Mouse (Mus musculus) hematopoietic multipotent progenitor cell, adult 10-12 weeks (in vitro differentiated cells): Measurements from ENCODE around the gene Ugt1a8. TPM values are rescaled to one million over a fixed set of nuclear protein-coding genes. Genes with fewer than 3 reads are reported as not detected.

Source experiments
- polyA plus RNA-seq: library from polyadenylated mRNA; stranded (reverse); fragments of >175 nt; gene quantifications from 2 replicates; pipeline ENCODE4 v1.2.3, GENCODE M21; 2012; ENCODE audit warnings: low replicate concordance

Ugt1a8 gene
- polyA plus RNA-seq: not detected in 2 replicates

DNA sequence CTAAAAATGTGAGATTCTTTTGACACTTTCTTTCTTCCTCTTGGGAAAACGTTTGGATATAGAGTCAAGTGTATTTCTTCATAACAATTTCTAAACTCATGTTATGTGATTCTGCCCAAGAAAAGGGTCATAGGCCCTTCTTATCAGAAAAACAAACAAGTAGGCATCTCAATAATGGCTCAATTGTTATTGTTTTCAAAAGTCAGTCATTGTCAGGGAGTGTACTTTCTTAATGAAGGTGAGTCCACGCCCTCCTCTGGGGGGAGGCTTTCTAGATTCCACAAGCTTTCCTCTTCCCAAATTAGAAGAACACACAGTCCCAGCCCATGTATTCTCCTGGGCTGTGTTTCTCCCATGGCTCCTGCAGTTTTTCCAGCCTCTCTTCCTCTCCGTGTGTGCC lies at the start of gene Ugt1a8:
TSS of gene Ugt1a8 (plus strand) at position 301 of the 400 bp plus-strand sequence.

DNA sequence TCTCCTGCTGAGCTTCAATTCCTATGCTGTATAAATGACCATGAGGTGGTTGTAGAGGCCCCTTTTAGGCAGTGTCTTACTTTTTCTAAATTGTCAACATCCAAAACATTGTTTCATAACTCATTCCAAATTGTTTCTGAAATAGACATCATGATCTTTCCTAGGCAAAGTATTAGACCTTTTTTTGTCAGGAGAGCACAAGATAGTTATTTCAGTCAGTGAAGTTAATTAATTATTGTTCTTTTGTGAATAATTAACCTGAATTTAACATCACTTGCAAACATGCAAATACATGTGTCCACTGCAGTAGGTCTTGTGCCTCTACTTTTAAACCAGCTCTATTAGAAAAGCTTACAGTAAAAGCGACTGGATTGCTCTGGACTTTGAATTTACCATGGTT lies 32.5 kb upstream of the Ugt1a8 start, which contains the start of gene Ugt1a10:
TSS of gene Ugt1a10 (plus strand) at position 301 of the 400 bp plus-strand sequence.

DNA sequence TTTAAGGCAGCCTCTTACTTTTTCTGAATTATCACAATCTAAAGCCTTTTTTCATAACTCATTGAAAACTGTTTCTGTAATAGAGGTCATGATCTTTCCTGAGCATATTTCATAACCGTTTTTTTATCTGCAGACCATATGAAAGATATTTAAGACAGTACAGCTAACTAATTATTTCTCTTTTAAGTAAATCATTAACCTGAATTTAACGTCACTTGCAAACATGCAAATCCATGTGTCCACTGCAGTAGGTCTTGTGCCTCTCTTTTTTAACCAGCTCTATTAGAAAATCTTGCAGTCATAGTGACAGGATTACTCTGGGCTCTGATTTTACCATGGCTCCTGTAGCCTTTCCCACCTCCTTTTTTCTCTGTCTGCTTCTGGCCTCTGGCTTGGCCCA lies 17.1 kb upstream of the Ugt1a8 start, which contains the start of gene Ugt1a9:
TSS of gene Ugt1a9 (plus strand) at position 306 of the 400 bp plus-strand sequence.

DNA sequence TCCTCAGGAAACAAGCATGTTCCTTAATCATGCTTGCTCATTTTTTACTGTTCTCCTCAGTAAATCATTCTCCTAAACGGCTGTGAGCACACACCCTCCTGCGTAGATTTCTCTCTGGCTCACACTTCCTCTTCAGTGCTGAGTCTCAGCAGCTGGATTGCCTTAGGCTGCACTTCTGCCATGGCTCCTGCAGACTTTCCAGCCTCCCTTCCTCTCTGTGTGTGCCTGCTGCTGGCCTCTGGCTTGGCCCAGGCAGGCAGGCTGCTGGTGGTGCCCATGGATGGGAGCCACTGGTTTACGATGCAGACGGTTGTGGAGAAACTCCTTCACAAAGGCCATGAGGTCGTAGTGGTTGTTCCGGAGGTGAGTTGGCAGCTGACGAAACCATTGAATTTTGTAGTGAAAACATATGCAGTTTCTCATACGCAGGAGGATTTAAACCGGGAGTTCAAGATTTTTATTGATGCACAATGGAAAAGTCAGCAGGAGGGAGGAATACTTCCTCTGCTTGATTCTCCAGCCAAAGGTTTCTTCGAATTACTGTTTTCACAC lies 7.4 kb downstream of the Ugt1a8 start, which contains the start of gene Ugt1a7c:
TSS of gene Ugt1a7c (plus strand) at position 122 of the 552 bp plus-strand sequence.

DNA sequence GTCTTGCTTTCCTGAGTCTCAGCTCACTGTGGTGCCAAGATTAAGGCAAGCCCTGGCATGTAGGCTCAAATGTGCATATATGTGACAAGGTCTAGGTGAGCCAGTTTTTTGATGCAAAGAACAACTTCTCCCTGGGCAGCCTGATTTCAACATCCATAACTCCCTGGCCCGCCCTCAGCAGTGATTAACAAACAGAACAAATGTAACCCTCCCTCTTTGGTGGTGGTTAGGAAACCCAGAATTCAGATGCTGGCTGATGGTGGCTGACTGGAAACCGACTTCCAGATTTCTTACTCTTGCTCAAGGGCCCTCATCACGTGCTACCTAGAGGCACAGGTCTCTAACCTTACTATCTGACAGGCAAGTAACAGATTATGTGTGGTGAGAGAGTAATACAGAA lies 15.4 kb downstream of the Ugt1a8 start, which contains the start of gene Ugt1a6b:
TSS of gene Ugt1a6b (plus strand) at position 234 of the 400 bp plus-strand sequence.

DNA sequence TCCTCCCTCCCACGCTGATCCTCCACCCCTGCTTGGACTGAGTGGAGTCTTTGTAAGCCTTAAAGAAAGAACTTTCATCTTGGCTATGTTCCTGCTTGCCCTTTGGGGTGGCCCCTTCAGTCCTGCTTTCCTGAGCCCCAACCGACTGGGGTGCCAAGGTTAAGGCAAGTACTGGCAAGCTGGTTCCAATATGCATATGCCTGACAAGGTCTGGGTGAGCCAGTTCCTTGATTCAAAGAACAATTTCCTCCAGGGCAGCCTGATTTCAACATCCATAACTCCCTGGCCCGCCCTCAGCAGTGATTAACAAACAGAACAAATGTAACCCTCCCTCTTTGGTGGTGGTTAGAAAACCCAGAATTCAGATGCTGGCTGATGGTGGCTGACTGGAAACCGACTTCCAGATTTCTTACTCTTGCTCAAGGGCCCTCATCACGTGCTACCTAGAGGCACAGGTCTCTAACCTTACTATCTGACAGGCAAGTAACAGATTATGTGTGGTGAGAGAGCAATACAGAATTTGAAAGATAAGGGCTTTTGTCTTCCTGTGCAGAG lies 46.9 kb downstream of the Ugt1a8 start, which contains the start of gene Ugt1a6a:
TSS of gene Ugt1a6a (plus strand) at position 353 of the 555 bp plus-strand sequence.

DNA sequence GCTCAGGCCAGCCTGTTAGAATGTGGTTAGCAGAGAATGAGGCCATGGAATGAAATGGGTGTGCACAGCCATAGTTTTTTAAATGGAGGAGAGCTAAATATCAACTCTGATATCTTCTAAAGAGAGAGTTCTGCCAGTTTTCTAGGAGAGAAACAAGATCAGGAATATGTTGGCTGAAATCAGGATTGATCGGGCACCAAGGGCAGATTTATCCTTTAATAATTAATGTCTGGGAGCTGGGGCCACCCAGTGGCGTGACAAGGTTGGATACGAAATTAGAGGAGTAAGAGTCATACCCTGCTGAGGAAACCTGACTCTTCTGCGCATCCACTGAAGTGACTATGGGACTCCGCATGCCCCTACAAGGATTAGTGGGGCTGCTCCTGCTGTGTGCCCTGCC lies 78.1 kb downstream of the Ugt1a8 start, which contains the start of gene Ugt1a5:
TSS of gene Ugt1a5 (plus strand) at position 302 of the 400 bp plus-strand sequence.

DNA sequence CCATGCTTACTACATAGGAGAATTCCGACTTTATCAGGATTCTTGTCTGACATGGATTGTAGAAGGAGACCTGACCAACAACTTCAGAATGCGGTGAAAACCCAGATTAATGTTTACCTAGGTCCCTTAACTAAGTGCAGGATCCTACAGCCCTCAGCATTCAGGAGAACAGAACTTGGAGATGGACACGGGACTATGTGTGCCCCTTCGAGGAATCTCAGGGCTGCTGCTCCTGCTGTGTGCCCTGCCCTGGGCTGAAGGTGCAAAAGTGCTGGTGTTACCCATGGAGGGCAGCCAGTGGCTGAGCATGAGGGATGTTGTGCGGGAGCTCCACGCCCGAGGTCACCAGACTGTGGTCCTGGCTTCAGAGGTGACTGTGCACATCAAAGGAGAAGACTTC lies 112.8 kb downstream of the Ugt1a8 start, which contains the start of gene Ugt1a2:
TSS of gene Ugt1a2 (plus strand) at position 146 of the 400 bp plus-strand sequence.

DNA sequence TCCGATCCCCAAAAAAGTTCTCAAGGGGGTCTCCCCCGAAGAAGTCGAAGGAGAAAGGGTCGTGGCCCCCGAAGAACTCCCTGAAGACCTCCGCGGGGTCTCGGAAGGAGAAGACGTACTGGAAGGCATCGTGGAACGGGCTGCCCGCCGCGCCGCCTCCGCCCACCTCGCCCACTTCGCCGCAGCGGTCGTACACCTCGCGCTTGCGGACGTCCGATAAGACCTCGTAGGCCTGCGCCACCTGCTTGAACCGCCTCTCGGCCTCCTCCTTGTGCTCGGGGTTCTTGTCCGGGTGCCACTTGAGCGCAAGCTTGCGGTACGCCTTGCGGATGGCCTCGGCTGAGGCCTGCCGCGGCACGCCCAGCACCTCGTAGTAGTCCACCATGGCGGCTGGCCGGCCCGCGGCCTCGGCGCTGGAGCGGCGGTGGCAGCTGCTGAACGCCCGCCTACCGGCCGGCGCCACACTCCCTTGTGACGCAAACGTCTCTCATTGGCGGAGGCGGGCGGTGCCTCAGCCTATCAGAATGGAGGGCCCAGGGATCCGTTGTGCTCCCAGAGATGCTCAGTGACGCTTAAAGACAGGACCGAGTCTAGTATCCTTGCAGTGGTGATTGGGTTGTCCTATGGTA lies 117.8 kb downstream of the Ugt1a8 start, which contains the start of gene Dnajb3:
TSS of gene Dnajb3 (minus strand) at position 489 of the 629 bp plus-strand sequence.

DNA sequence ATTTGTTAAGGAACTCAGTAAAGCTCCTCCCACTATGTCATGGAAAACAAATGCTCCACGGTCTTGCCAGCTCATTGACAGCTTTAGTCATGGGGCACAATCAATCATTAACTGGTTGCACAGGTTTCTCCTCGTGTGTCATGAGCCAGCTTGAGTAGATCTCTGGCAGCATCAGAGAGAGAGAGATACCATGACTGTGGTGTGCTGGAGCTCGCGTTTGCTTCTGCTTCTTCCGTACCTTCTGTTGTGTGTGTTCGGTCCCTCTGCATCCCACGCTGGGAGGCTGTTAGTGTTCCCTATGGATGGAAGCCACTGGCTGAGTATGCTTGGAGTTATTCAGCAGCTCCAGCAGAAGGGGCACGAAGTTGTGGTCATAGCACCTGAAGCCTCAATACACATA lies 124.2 kb downstream of the Ugt1a8 start, which contains the start of gene Ugt1a1:
TSS of gene Ugt1a1 (plus strand) at position 148 of the 400 bp plus-strand sequence.

DNA sequence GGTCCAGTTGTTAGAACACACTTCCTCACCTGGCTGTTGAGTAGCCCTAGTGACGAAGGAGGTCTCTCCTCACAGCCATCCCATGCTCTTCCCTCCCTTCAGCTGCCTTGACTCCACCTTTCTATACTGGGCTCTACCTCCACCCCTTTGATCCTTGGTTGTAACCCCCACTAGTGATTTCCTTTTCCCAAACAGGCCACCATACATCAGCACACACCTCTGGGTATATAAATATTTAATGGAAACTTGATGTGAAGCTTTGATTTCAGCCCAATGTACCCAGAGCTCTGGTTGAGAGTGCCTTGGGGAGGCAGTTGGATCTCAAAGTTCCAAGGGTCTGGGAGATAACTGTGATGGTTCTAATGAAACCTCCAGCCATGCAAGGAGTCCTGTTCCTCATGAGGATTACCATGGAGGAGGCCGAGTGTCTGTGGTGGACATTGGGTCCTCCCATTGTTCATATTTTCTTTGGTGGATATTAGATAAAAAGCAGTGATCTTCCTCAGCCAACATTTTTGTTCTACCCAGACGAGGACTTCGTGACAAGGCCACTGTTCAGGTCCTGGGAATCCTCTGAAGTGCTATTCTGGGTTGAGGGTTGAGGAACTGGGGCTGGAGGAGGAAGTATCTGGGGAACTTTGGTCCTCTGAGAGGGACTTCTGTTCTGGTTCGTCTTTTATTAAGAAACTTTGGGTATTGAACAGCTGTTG lies 139.2 kb downstream of the Ugt1a8 start, which contains the start of gene Mroh2a:
TSS of gene Mroh2a (plus strand) at position 317 of the 710 bp plus-strand sequence.

Other genes with a start within 250 kb of the Ugt1a8 start
- 40.4 and 52.8 TPM in 2 replicates for gene Dgkd, start 234.5 kb upstream of the Ugt1a8 start, polyA plus RNA-seq
- 1.3 and 1.4 TPM in 2 replicates for gene Usp40, start 79.3 kb upstream of the Ugt1a8 start, polyA plus RNA-seq
- not detected in 2 replicates for gene Ugt1a10, start 32.4 kb upstream of the Ugt1a8 start, polyA plus RNA-seq
- not detected in 2 replicates for gene Ugt1a9, start 17.0 kb upstream of the Ugt1a8 start, polyA plus RNA-seq
- gene Ugt1a7c, start 7.2 kb downstream of the Ugt1a8 start, polyA plus RNA-seq: 2.5 and 3.3 TPM in 2 replicates
- not detected in 2 replicates for gene Ugt1a6b, start 15.4 kb downstream of the Ugt1a8 start, polyA plus RNA-seq
- 0.30 TPM in 1 of 2 replicates, not detected in the other for gene Ugt1a6a, start 47.0 kb downstream of the Ugt1a8 start, polyA plus RNA-seq
- gene Ugt1a5, start 78.2 kb downstream of the Ugt1a8 start, polyA plus RNA-seq: not detected in 2 replicates
- gene Ugt1a2, start 112.8 kb downstream of the Ugt1a8 start, polyA plus RNA-seq: not detected in 2 replicates
- 0.75 and 1.2 TPM in 2 replicates for gene Dnajb3, start 118.0 kb downstream of the Ugt1a8 start, polyA plus RNA-seq
- not detected in 2 replicates for gene Ugt1a1, start 124.1 kb downstream of the Ugt1a8 start, polyA plus RNA-seq
- gene Mroh2a, start 139.2 kb downstream of the Ugt1a8 start, polyA plus RNA-seq: 0.09 and 0.12 TPM in 2 replicates
- gene Hjurp, start 189.8 kb downstream of the Ugt1a8 start, polyA plus RNA-seq: 14.4 and 15.0 TPM in 2 replicates
- not detected in 2 replicates for gene Trpm8, start 189.8 kb downstream of the Ugt1a8 start, polyA plus RNA-seq